Mouse (Mus musculus) gastrocnemius, postnatal 4 days (tissue): ENCODE measurements around the gene G6pd2. TPM values are rescaled to one million over a fixed set of nuclear protein-coding genes. Genes with fewer than 3 reads are reported as not detected.

Source experiments
- DNase-seq, 2 experiments: peaks; one replicate each; pipeline ENCODE4 v3.0.0; 2021 to 2022; ENCODE audit warnings: low spot score in 2 of 2, mixed read lengths in 2 of 2
- long read RNA-seq, 2 experiments: library from polyadenylated mRNA; stranded (forward); transcript quantifications; one replicate each; pipeline ENCODE4 v2.0.0; 2021
- total RNA-seq, 2 experiments: library from RNA; stranded (reverse); gene quantifications; 2 replicates each; pipeline ENCODE4 v1.2.3; 2021

Gene G6pd2
- not detected for total RNA-seq
- long read RNA-seq, experiment 1 = 0 reads
- long read RNA-seq, experiment 2 = 0 reads

- no peak for DNase-seq
Observed at GRCm38 (mm10) chr5:61808516-61808915, at the start of gene G6pd2. Gene G6pd2 (plus strand): TSS chr5:61808816.

GRCm38 (mm10) chr5:61764214-61764613, 44.4 kb upstream of the G6pd2 start:
- no peak for DNase-seq

DNA sequence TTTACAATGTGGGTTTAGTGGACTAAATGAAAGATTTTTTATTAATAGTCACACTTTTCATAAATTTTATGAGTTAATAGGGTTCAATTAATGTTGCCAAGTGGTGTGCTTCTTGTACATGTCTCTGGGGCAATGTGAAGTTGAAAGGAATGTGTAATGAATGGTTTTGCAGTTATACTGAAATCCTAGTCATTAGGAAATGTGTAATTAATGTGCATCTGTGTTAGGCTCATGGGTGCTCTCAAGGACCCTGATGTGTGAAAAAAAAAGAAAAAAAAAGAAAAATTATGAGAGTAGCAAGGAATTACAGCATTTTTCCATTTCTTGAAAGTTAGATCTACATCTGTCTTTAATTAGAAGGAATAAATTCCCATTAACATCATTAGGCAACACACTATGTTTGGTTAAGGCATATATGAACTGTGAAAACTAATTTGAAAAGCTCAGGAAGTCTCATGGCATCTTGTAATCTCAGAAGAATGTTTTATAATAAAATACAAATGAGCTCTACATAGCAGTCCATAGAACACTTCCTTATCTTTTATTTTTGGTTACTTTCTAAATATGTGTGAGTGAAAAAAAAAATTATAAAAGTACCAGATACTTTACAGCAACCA, 24.4 kb downstream of the G6pd2 start:
- DNase-seq = no peak

GRCm38 (mm10) chr5:61843891-61844290, 35.3 kb downstream of the G6pd2 start:
- DNase-seq = no peak
